Mouse (Mus musculus): ENCODE data around the gene Mavs. TPM values are rescaled to one million over a fixed set of nuclear protein-coding genes. Genes with fewer than 3 reads are reported as not detected.

The Mavs gene
- polyA plus RNA-seq, 1 experiment, result 76.7 TPM

DNA sequence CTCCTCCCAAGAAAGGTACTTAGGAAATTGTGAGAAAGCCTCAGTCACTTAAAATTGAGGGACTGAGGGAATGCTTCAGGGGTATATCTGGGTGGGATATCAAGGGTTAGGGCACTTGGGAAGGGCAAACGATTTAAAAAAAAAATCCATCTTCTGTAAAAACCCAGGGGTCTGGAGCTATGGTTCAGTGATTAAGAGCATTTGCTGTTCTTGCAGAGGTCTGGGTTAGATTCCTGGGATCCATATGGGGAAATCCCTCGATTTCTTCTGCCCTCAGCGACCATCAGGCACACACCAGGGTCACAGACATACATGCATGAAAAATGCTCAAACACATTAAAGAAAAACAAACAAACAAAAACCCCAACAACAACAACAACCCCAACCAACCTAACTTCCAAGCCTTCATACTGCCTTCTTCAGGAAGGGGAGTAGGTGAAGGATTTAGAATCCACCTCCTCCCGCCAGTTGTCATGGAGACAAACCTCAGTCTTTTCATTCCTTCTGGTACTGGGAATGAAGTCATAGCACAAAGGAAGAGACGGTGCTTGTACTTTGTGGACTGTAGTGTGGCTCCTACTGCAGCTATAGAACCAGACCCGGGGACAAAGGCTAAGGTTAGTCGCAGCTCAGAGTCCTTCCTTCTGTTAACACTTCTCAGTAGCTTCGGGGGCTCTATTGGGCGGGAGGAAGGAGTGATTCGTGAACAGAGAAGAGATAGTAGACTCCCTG, 27.8 kb downstream of the Mavs start:
- DNase-seq (ENCODE audit: low read depth), result no peak

GRCm38 (mm10) chr2:131262213-131262672, 28.4 kb downstream of the Mavs start, which contains the start of gene Pank2:
Pank2 (plus strand) TSS chr2:131262495.
- DNase-seq (ENCODE audit: low read depth), result peak; percentile 67

DNA sequence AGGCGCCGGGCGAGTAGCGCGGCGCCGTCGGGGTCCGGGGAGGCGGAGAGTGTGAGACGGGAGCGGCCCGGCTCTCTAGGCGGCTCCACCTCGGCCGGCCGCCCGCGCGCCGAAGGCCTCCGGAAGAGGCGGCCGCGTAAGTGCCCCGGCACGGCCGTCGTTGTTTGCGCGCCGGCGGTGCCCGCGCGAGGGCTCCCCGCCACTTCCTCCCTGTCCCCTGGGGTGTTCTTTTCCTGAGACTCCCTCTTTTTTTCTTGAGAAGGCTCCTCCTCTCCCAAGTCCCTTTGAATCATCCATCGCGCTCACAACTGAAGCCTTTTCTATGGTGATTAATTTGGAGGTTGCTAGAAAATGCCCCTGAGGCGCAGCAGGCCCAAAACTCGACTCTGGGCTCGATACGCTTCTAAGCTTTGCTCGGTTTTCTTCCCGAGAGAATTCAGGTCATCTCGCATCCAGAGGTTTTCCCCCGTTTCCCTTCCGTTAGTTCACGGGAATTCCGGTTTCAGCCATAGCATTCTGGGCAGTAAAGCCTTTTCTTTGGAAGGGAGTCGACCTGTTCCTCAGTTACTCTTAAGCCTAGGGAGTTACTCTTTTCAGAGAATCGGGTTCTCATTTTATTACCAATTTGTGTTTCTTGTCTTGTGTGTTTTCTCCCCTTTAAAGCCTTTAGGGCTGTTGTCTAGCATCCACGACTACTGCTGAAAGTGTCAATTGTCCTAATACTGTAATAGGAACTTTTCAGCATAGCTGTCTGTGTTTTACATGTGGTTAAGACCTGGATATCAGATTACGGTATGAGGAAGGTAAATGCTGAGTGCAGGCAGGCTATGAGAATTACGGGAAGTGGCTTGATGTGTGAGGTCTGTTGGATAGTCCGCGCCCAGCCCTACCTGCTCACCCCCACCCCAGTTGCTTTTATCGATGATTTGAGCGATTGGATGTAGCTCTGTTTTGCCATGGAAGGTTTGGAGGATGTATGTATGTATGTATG, 29.1 kb downstream of the Mavs start:
- no peak for DNase-seq (ENCODE audit: low read depth)

- no peak for DNase-seq (ENCODE audit: low read depth)
These were observed 30.2 kb downstream of the Mavs start for GRCm38 (mm10) chr2:131264027-131264426.

DNA sequence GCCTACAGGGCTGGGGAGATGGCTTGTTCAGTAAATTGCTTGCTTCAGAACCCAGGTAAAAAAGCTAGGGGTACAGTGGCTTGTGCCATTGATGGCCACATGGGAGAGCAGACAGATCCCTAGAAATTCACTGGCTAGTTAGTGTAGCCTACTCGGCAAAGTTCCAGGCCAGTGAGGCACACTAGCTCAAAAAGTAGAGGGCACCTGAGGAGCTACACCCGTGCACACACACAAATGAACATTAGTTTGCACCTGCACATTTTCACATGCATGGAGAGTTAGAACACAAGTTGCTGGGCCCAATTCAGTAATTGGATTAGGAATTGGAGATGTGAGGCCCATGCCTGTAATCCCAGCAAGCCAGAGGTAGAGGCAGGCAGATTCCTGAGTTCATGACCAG, 31.2 kb downstream of the Mavs start:
- DNase-seq (ENCODE audit: low read depth), result no peak

GRCm38 (mm10) chr2:131275493-131275892, 41.6 kb downstream of the Mavs start:
- DNase-seq (ENCODE audit: low read depth), result no peak

DNA sequence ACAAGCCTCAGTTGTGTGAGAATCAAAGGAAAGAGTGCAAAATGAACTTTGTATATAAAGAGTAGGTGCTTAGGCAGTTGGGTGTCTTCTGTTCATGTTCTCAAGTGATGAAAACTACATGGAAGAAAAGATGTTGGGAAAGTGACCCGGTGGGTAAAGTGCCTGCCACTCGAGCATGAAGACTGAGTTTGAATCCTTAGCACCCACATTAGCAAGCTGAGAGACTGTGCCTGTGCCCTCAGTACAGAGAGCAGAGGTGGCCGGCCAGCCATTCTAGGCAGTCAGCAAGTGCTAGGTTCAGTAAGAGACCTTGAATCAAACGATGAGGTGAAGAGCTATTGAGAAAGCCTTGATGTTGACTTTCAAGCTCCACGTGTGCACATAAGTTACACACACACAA, 42.9 kb downstream of the Mavs start:
- DNase-seq (ENCODE audit: low read depth), result no peak

GRCm38 (mm10) chr2:131281596-131281995, 47.7 kb downstream of the Mavs start:
- DNase-seq (ENCODE audit: low read depth), result no peak

DNA sequence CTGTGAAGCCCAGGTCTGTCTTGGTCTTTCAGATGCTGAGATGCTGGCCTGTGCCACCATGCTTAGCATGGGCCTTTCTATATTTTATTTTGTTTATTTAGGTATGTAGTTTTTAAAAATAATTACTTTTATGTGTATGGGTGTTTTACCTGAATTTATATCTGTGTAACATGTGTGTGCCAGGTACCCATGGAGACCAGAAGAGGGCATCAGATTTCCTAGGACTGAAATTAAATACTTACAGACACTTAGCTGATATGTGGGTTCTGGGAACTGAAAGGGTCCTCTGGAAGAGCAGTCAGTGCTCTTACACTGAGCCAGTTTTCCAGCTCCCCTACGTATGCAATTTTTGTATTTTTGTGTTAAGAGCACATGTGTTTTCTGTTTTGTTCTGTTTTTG, 52.4 kb downstream of the Mavs start:
- DNase-seq (ENCODE audit: low read depth), result no peak

GRCm38 (mm10) chr2:131290669-131291068, 56.8 kb downstream of the Mavs start:
- DNase-seq (ENCODE audit: low read depth), result no peak

- no peak for DNase-seq (ENCODE audit: low read depth)
These were observed 62.9 kb downstream of the Mavs start for GRCm38 (mm10) chr2:131296746-131297261.

Other genes starting within 250 kb of the Mavs start
- gene Gfra4, start 191.0 kb upstream of the Mavs start, polyA plus RNA-seq (2012; rRNA removed), result 30.3 and 35.7 TPM in 2 replicates
- 20.6 and 25.6 TPM in 2 replicates for gene Adam33, start 170.2 kb upstream of the Mavs start, polyA plus RNA-seq (2012; rRNA removed)
- 12.7 and 16.5 TPM in 2 replicates for gene Siglec1, start 147.3 kb upstream of the Mavs start, polyA plus RNA-seq (2012; rRNA removed)
- 21.7 and 30.8 TPM in 2 replicates for gene Hspa12b, start 106.8 kb upstream of the Mavs start, polyA plus RNA-seq (2012; rRNA removed)
- gene Gm11037, start 100.6 kb upstream of the Mavs start, polyA plus RNA-seq (2012; rRNA removed), result not detected in 2 replicates
- gene 1700037H04Rik, start 74.0 kb upstream of the Mavs start, polyA plus RNA-seq (2012; rRNA removed), result 117 and 168 TPM in 2 replicates
- gene Cenpb, start 54.0 kb upstream of the Mavs start, polyA plus RNA-seq (2012; rRNA removed), result 68.6 and 75.4 TPM in 2 replicates
- gene Cdc25b, start 47.1 kb upstream of the Mavs start, polyA plus RNA-seq (2012; rRNA removed), result 12.7 and 14.4 TPM in 2 replicates
- gene Spef1, start 46.8 kb upstream of the Mavs start, polyA plus RNA-seq (2012; rRNA removed), result 4.3 and 4.8 TPM in 2 replicates
- gene Ap5s1, start 27.0 kb upstream of the Mavs start, polyA plus RNA-seq (2012; rRNA removed), result 51.1 and 54.9 TPM in 2 replicates
- gene Pank2, start 28.4 kb downstream of the Mavs start, polyA plus RNA-seq (2012; rRNA removed), result 15.7 and 18.0 TPM in 2 replicates
- gene Rnf24, start 118.8 kb downstream of the Mavs start, polyA plus RNA-seq (2012; rRNA removed), result 8.3 and 8.5 TPM in 2 replicates

Measured in gonadal fat pad, adult 2 months (tissue).